Mouse (Mus musculus) intestine, embryonic 16.5 days (tissue): Measurements from ENCODE around the gene Serpinb6b. TPM values are rescaled to one million over a fixed set of nuclear protein-coding genes. Genes with fewer than 3 reads are reported as not detected.

ENCODE experiments used
- ATAC-seq: fragments of 200-750 bp; cut with Nextera tagmentation; 2 replicates; pipeline ENCODE4 v1.8.0; 2017; ENCODE audit warnings: moderate TSS enrichment, moderate library complexity
- H3K27ac ChIP-seq: fragments of 300-500 bp; sonication (generic); 2 replicates; pipeline ENCODE4 v1.5.1; 2014; ENCODE audit warnings: mild to moderate bottlenecking, low read length
- H3K27me3 ChIP-seq: fragments of 300-500 bp; sonication (generic); replicated peaks from 2 replicates; pipeline ENCODE4 v1.6.1; 2014; ENCODE audit warnings: low read length, control low read depth, mixed read lengths; ENCODE audit not compliant: control insufficient read depth, insufficient read depth
- H3K36me3 ChIP-seq: fragments of 300-500 bp; sonication (generic); 2 replicates; pipeline ENCODE4 v1.6.1; 2014; ENCODE audit warnings: low read length, control low read depth; ENCODE audit not compliant: control insufficient read depth, insufficient read depth
- H3K4me1 ChIP-seq: fragments of 300-500 bp; sonication (generic); 2 replicates; pipeline ENCODE4 v1.6.1; 2014; ENCODE audit warnings: low read length, control low read depth, mixed read lengths; ENCODE audit not compliant: control insufficient read depth, insufficient read depth
- H3K4me2 ChIP-seq: fragments of 300-500 bp; sonication (generic); 2 replicates; pipeline ENCODE4 v1.6.1; 2014; ENCODE audit warnings: low read depth, low read length, control low read depth
- H3K4me3 ChIP-seq: fragments of 300-500 bp; sonication (generic); 2 replicates; pipeline ENCODE4 v1.5.1; 2014; ENCODE audit warnings: mild to moderate bottlenecking, low read length
- H3K9ac ChIP-seq: fragments of 300-500 bp; sonication (generic); 2 replicates; pipeline ENCODE4 v1.6.1; 2014; ENCODE audit warnings: low read depth, low read length
- H3K9me3 ChIP-seq: fragments of 300-500 bp; sonication (generic); 2 replicates; pipeline ENCODE4 v1.6.1; 2016; ENCODE audit warnings: low read length, control low read depth; ENCODE audit not compliant: control insufficient read depth
- WGBS: fragments of 180-500 bp; shearing (Covaris S2); extraction: QIAGEN DNeasy Blood & Tissue Kit; methylation state at CpG from one replicate; pipeline ENCODE4 v1.1.7; 2014; 5-methylcytosine and 5-hydroxymethylcytosine counted together
- polyA plus RNA-seq: library from polyadenylated mRNA; unstranded; fragments of >200 nt; fragmentation: Nextera tagmentation; extraction: Ambion mirVana; gene quantifications from 2 replicates; pipeline ENCODE4 v1.2.1, GENCODE M21; 2015

The Serpinb6b gene
- polyA plus RNA-seq, 1 experiment from 2014 or later, result 3.7 TPM

- no peak overlapping the region for H3K4me3 ChIP-seq
- H3K27me3 ChIP-seq, result no peaks in the 10 kb centered on the region
- no peak overlapping the region for H3K27ac ChIP-seq
- no peak overlapping the region for H3K4me2 ChIP-seq
- 66% methylated on average over 1 of the region's 1 CpGs for WGBS
- H3K9me3 ChIP-seq, result no peaks in the 10 kb centered on the region
- no peak for ATAC-seq
- H3K36me3 ChIP-seq, result no peaks in the 10 kb centered on the region
- H3K4me1 ChIP-seq, result peaks cover 2% of the 10 kb centered on the region; the same call in 1 of the 2 replicates
- no peak overlapping the region for H3K9ac ChIP-seq
These were observed 61.5 kb downstream of the Serpinb6b start for GRCm38 (mm10) chr13:33026427-33027057.

- Histone ChIP-seq H3K36me3 (no peaks in the 10 kb centered on the region), H3K27me3 (no peaks in the 10 kb centered on the region), H3K4me2 (no peak within 1 kb of the TSS), H3K27ac (no peak within 1 kb of the TSS), H3K9ac (no peak within 1 kb of the TSS), H3K4me3 (no peak within 1 kb of the TSS), H3K4me1 (peaks cover 2% of the 10 kb centered on the region; the same call in 1 of the 2 replicates), H3K9me3 (no peaks in the 10 kb centered on the region)
- ATAC-seq, result no peak
- 78% methylated on average over 2 of the region's 2 CpGs for WGBS
These were observed 62.2 kb downstream of the Serpinb6b start, which contains the start of gene Serpinb9b for GRCm38 (mm10) chr13:33027244-33027643. Gene Serpinb9b (plus strand): TSS chr13:33027416.

GRCm38 (mm10) chr13:33028146-33028545 is 63.1 kb downstream of the Serpinb6b start:
- H3K9ac ChIP-seq, result no peak overlapping the region
- H3K27ac ChIP-seq, result no peak overlapping the region
- H3K36me3 ChIP-seq, result no peaks in the 10 kb centered on the region
- H3K4me3 ChIP-seq, result no peak overlapping the region
- H3K27me3 ChIP-seq, result no peaks in the 10 kb centered on the region
- peaks cover 2% of the 10 kb centered on the region; the same call in 1 of the 2 replicates for H3K4me1 ChIP-seq
- no peaks in the 10 kb centered on the region for H3K9me3 ChIP-seq
- 20% methylated on average over 2 of the region's 2 CpGs for WGBS
- H3K4me2 ChIP-seq, result no peak overlapping the region
- ATAC-seq, result 0 out of 2 replicates have a peak, but pooled peaks have one; percentile 21

GRCm38 (mm10) chr13:33028550-33028949 is 63.5 kb downstream of the Serpinb6b start:
- Histone ChIP-seq H3K27ac (no peak overlapping the region), H3K36me3 (no peaks in the 10 kb centered on the region), H3K27me3 (no peaks in the 10 kb centered on the region), H3K4me3 (no peak overlapping the region), H3K4me2 (no peak overlapping the region), H3K9me3 (no peaks in the 10 kb centered on the region), H3K9ac (no peak overlapping the region), H3K4me1 (peaks cover 2% of the 10 kb centered on the region; the same call in 1 of the 2 replicates)
- peak; percentile 56; the same call in 1 of the 2 replicates for ATAC-seq
- WGBS, result 62% methylated on average over 2 of the region's 2 CpGs

Other genes with a start within 250 kb of the Serpinb6b start
- 0.02 TPM in 1 of 2 replicates, not detected in the other for gene Mylk4, start 181.3 kb upstream of the Serpinb6b start, polyA plus RNA-seq
- 15.7 and 16.9 TPM in 2 replicates for gene Wrnip1, start 163.2 kb upstream of the Serpinb6b start, polyA plus RNA-seq
- gene D930007J09Rik, start 162.4 kb upstream of the Serpinb6b start, polyA plus RNA-seq, result not detected in 2 replicates
- gene Serpinb1a, start 114.0 kb upstream of the Serpinb6b start, polyA plus RNA-seq, result 238 and 273 TPM in 2 replicates
- 0.09 TPM in 1 of 2 replicates, not detected in the other for gene Serpinb1c, start 67.0 kb upstream of the Serpinb6b start, polyA plus RNA-seq
- gene Serpinb9, start 38.0 kb downstream of the Serpinb6b start, polyA plus RNA-seq, result 7.3 and 7.4 TPM in 2 replicates
- gene Serpinb9b, start 62.2 kb downstream of the Serpinb6b start, polyA plus RNA-seq, result 0.16 and 0.32 TPM in 2 replicates
- 0.15 and 0.18 TPM in 2 replicates for gene Serpinb1b, start 113.4 kb downstream of the Serpinb6b start, polyA plus RNA-seq
- not detected in 2 replicates for gene Serpinb9c, start 194.5 kb downstream of the Serpinb6b start, polyA plus RNA-seq
- gene Serpinb9d, start 227.8 kb downstream of the Serpinb6b start, polyA plus RNA-seq, result not detected in 2 replicates